Mouse (Mus musculus) embryo, embryonic 11 days (tissue): ENCODE data around the gene Arhgap10.
A peak's percentile ranks its signal among the peaks of the same experiment; 100 is the strongest.

ENCODE experiments used
- DNase-seq: peaks from one replicate; pipeline ENCODE4 v3.0.0-alpha.2; 2015

Arhgap10 gene

DNA sequence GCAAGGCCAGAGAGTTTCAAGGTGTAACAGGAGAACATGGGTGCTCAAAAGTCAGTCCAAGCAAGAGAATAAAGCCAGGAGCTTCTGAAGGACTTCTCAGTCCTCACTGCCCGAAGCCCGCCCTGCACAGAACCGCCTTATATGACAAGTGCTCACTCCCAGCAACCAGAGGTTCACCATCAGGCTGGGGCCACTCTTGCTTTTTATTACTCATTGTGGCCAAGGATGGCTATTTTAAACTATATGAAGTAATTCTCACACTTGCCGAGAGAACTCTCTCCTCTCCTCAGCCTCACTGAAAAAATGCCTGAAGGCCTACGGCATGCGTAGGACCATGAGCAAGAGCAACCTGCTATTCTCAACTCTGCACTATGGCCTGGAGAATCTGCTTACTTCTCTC, 133.7 kb downstream of the Arhgap10 start:
- no peak for DNase-seq

DNA sequence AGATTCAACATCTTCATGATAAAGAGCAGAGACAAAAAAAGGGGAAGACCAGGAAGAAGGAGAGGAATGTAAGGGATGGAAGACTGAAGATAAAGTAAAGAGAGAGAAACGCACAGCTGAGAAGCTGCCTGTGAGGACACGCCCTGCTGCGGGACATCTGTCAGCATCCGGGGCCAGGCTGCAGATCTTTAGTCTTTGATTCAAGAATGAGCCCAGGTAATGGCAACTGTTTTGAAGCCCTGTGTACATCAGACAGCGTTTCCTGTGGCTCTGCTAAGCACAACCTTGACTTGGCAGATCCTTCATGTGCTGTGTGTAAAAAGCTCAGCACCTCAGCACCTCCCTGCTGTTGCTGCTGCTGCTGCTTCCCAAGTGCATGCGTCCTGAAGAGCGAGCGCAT, 134.1 kb downstream of the Arhgap10 start:
- no peak for DNase-seq

DNA sequence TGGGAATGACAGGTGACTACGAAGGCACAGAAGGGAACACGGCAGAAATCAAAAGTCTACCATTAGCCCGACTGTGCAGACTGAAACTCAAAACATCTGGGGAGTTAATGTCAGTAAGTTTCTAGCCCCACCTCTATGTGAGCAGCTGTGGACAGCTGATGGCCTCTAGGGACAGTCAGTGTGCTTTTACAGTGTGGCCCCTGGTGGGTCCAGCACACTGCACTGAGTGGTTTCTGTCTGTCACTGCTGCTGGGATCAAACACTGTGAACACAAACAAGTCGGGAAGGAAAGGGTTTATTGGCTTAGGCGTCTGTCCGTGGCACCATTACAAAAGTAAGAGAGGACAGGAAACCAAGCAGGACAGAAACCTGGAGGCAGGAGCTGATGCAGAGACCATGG, 136.9 kb downstream of the Arhgap10 start:
- DNase-seq = no peak

DNA sequence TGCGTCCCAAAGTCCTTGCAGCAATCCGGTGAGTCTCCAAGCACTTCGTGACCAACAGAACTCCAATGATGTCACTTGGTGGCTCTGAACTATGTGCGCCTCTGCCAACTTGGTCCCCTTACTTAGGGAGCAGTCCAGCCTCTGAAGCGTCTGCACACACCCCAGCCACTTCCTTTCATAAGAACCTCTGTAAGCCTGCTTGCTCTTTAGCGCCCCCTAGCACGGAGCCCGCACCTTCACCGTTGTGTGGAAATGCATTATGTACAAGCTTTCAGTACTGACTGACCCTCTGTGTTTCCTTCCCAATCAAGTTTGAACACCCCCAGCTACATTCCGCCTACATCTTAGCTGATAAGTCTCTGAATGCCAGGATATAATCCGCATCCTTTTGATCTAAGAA, 138.5 kb downstream of the Arhgap10 start:
- DNase-seq = peak; percentile 69

DNA sequence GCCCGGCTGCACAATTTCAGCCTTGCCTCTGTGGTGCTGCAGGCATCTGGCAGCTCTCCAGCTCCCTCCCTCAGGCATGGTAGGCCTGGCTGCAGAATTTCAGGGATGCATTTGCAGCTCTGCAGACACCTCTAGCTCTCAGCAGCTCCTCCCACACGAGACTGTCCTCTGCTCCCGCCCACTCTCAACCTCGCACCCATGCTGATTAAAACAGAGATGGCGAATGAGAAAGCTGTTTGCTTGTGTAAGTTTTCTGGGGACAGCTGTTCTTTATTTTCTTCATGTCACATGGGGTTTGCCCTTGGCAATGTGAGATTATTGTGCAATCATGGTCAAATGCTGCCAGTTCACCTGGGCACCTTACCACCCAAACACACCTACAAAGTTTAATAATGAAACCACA, 141.3 kb downstream of the Arhgap10 start:
- peak; percentile 37 for DNase-seq

DNA sequence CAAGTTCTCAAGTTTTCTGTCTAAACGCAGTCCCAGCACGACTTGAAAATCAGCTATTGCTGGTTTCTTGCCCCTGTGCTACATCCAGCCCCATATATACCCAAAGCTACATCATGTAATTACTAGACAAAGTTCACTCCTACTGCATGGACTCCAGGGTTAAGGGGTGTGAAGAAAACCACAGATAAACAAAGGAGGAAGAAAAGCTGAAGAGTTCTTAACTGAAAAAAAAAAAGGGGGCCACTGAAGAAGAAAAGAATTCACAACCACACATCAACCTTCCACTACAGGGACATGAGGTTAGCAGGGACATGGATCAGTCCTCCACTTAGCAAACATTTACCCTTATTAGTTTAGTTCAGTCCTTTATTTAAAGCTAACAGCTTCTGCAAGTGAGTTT, 141.8 kb downstream of the Arhgap10 start:
- DNase-seq = no peak

DNA sequence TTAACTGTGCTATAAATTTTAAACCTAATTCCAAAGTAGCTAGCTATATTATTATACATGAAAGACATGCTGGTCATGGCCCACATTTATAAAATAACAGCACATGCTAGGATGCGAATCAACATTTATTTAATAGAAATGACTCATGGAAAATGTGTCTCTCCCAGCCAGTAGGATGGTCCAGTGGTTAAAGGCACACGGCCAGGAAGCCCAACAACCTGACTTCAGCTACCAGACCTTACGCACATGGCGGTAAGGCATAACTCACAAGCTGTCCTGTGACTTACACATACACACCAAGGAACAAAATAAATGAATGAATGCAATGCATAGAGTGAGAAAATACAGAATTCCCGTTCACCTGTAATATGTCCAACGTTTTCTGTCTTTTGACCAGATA, 146.7 kb downstream of the Arhgap10 start:
- DNase-seq = no peak

DNA sequence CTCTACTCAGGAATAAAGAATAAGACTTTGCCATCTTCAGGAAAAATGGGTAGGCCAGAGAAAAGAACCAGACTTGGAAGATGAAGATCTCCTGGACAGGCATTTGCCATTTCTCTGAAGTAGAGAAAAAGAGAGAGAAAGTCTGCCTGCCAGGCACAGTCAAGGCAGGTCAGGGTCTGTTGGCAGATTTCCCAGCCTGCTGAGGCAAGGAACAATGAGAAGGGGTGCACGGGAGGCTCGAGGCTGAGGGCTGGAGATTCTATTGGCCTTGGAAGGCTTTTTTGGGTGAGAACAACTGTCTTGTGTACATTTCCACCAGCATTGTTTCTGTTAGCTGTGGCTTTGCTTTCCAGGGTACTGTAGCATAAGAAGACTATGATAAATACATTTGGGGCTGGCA, 147.4 kb downstream of the Arhgap10 start:
- no peak for DNase-seq

DNA sequence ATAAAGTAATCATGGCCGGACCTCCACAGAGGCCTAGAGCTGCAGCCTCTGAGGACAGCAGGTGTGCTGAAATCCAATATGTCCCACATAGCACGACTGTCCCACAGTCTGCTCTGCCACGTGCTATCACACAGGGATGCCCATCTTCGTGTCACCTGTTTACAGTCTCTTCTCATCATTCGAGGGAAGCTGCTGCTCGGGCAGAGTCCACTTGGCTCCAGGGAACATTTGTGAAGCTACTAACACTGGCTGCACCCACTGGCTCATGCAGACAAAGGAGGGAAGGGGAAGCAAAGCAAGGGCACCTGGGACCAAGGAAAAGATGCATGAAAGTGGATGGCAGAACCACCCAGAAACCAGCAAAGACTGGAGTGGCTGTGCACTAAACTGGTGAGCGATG, 148.1 kb downstream of the Arhgap10 start:
- DNase-seq = no peak

DNA sequence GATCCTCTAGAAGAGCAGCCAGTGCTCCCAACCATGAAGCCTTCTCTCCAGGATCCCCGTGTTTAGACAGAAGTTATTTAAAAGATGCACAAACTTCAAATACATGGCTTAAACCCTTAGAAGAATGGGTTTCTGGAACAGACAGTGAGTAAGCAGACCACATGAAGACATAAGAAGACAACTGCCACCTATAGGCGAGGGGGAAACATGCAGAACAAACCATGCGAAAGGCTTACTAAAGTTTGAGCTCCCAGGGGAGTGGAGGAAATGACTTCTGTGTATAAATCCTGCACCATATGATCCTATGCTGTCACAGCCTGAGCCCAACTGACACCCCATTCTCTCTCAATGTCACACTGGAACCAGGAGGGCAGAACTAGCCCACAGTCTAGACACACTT, 150.7 kb downstream of the Arhgap10 start:
- DNase-seq = peak; percentile 51

DNA sequence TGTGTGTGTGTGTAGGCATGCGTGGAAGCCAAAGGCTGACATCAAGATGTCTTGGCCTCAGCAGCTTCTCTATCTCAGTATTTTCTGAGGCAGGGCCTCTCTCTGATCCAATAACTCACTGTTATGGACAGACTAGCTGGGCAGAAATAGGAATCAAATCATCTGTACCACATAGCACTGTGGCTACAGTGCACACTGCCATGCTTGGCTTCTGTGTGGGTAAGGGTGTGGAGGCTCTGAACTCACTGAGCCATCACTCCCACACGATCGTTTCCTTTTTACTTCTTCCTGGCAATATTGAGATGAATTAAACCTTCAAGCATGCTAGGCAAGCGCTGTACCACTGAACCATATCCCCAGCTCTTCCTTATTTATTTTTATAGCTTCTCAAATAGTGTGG, 151.3 kb downstream of the Arhgap10 start:
- no peak for DNase-seq

DNA sequence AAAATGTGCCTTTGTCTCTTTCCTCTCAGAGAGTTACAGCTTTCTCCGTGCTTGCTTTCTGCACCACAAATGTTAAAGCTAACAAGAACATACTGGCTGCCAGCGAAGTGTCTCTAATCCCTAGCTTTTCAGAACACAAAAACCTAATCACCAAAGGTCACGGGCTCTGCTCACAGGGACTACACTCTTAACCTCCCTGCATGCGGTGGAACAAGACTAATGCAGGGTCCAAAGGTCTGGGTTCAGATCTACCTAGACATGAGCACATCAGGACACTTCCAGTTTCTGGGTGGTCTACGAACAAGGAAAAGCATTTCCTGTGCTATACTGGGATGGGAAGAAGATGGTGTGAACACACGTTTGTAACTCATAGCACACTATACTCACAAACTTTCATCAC, 151.8 kb downstream of the Arhgap10 start:
- DNase-seq = no peak

DNA sequence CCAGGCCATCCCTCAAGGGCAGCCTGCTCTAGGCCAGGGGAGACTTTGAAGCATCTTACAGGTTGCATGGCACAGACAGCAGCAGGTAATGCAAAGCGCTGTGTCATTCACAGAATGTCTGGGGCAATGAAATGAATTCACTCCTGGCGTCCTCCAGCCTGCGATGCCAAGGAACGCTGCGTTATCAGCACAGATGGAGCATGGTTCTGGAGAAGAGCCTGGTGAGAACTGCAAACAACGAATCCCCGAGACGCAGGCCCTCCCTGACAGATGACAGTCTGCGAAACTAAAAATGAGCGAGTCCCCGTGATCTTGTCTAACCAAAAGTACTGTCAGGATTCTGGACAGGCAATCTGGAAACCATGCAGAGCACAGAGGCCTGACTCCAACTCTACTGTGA, 153.3 kb downstream of the Arhgap10 start:
- DNase-seq = no peak

DNA sequence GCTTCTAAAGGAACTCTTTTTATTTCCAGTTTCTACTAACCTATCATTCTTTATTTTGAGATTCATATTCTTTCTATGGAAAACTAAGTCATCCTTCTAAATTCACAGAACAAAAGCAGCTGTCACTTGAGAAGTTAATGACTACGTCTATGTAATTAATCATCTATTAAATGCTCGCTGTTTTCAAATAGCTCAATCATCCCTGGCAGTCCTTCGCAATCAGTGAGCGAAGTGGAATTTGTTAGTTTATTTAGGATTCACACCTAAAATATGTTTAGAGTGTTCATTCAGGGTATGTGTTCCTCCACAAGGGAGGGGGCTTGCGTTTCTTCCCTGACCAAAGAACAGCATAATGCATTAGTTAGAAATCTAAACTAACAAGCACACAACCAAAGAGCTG, 156.9 kb downstream of the Arhgap10 start:
- no peak for DNase-seq

DNA sequence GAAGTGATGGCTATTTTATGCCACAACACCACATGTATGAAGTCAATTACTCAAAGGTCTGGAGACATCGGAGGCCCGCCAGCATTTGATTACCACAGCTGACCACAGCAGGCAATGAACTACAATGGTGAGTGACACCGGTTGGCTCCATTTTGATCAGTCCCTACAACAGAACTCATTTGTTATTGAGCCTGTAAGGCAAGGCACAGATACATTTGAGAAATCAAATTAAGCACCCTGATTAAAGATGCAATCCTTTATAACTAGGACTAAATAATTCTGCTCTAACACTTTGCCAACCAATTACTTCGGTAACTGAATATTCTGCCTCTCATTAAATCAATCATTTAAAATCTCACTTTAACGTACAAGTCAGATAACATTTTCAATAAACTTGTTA, 157.3 kb downstream of the Arhgap10 start:
- DNase-seq = no peak

DNA sequence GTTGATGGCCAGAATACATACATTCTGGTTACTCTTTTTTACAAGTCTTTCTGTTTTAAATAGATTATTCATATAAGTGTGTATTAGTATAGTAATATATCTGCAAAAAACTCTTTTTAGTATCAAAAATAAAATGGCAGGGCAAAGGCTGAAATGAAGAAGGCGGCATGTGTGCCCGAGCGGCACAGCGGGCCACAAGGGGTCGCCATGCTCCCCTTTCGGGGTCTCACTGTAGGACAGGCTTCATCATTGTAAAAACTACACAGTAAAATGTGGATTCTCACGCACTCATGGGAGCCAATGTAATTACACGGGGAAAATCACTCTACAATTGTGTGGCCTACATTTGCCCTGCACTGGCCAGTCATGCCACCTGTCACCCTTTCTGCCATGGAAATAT, 160.6 kb downstream of the Arhgap10 start:
- peak; percentile 27 for DNase-seq

DNA sequence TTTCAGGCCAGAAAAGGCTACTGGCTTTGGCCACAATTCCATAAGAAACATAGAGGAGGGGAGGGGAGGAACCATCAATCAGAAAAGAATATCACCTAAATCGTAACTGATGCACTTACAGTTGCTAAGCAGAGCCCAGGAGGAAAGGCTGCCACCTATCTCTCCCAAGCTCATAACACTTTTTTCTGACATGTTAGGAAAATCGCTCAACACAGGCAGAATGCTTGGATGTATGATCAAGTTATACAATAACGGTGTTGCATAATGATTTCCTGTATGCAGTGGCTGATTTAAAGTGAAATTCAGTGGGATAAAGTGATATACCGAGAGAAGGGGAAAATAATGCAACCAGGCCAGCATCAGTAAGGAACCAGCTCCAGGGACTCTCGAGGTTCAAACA, 162.4 kb downstream of the Arhgap10 start:
- no peak for DNase-seq

DNA sequence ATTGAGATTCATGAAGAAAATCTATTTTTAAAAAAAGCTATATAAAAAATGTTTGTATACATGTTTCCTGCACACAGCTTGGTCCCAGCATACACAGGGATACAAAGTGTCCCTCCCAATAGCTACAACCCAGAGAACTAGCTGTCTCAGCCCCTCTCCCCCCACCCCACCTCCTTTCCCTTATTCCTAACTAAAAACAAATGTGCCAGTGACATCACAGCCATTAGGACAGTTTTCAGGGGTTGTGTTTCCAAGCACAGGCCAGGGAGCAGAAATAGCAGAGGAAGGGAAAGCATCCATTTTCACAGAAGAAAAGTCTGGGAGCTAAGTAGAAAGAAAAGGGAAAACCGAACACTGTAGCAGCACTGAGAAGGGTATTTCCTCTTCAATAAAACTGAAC, 163.6 kb downstream of the Arhgap10 start:
- peak; percentile 51 for DNase-seq

DNA sequence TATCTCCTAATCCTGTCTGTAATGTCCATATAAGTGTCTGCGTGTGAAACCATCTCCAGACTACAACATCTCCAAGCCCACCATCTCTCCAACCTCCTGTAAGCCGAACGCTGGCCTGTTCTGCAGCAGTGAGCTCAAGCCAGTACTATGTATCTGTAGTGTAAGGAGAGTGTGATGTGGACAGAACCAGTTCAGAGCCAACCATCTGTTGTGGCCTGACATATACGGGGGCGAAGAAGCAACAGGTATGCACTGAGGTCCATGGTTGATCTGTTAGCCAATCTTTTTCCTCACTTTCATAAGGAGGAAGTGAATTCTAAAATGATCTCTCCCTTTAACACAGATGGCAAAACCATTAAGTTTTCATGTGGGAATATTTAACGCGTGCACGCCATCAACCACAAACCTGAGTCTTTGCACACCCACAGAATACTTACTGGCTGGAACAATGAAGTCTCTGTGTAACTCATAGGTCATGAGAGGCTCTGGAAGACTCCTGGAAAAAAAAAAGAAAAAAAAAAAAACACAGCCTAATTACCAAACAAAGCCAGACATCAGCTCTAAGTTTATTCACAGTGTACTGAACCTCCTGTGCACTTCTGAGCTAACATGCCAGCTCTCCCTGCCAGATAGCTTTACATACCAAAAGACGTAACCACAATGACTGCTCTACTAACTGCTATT, 166.4 kb downstream of the Arhgap10 start:
- no peak for DNase-seq

DNA sequence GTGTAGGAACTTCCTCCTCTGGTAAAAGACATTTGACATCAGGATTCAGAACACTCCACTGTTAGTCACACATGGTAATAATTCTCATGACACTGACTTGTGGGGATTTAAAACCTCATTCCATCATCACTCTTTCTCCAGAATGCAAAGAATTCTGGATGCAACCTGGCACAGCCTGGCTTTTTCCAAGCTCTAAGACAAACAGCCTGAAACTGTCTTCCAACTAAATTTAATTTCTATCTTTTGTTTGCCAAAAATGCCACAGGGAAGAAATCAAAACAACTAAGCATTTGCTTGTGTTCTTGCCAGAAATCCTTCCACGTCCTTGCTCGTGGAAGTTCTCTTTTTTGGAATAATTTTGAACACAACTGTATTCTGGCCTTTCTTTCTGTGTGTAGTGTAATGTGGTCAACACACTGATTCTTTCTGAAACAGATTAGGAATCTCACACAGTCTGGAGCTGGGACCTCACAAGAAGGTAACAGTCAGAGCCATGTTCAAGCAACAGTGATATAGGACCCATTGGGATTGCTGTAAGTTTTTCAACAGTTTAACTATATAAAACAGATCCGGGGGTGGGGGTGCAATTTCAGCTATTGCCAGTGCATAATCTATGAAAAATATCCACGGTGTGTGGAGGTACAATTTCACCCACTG, 167.5 kb downstream of the Arhgap10 start:
- DNase-seq = no peak

DNA sequence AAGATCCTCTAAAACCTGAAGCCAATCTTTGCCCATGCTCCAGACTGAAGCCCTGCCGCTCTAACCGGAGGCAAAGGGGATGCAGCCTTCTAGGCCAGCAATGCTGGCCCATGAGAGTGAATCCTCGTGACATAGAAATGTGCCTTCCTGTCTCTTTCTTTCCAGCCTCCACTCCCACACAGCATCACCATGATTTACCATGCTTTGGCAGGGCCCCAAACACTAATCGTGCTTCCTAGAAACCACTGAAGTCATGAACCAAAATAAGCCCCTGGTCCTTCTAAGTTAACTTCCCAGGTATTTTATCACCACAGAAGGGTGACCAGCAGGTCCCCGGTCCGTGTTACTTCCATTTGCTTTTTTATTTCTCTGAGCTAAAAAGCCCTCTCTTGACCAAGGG, 173.8 kb downstream of the Arhgap10 start:
- DNase-seq = no peak

DNA sequence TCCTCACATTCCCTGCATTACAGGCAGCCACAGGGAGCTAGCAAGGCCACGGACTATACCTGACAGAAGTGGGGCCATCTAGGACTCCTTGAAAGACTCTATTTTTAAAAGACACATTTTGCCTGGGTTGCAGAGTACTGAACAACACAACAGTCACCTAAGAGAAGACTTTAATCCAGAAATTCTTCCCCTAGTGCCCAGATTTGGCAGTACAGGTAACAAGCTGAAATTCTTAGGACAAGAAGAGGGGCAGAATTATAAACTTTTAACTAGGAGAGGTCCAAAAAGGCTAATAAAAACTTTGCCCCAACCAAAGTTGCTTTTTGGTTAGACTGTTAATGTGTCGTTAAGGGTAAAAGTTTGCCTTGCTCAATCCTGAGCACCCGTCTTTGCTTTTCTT, 174.4 kb downstream of the Arhgap10 start:
- DNase-seq = no peak

DNA sequence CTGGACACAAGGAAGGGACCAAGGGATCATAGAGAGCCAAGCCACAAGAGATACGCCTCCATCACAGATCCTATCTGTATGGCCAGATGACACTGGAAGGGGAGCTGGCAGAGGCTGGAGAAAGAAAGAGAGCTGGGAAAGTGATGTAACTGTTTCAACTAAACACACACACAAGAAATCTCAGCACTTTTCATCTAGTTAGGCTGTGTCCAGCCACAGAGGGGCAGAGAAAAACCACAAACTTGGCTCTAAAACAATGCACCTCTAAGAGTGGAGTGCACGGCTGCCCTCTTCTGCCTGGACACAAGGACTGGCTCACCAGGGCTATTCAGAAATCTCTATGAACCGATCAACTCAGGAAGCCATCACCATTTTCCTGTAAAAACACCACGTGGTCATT, 175.6 kb downstream of the Arhgap10 start:
- no peak for DNase-seq

DNA sequence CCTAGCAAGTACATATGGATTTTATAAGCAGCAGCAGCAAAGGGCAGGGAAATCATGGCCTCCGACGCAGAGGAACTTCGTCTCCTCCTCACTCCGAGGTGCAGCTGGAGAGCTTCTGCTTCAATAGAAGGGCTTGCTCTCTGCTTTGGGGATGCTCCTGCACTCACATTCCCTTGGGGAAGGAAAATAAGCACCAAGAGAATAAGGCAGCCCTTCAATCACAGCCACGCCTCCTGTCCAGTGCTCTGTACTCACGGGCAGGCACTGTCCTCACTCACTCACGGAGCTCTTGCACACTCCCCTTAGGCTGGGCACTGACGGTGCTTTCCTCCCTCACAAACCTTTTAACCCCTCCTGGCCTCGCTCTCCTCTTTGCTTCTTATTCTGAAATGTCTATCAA, 176.4 kb downstream of the Arhgap10 start:
- DNase-seq = peak; percentile 26
